Mouse (Mus musculus): Measurements from ENCODE around the gene Asprv1. TPM values are rescaled to one million over a fixed set of nuclear protein-coding genes. Genes with fewer than 3 reads are reported as not detected.

The Asprv1 gene
- total RNA-seq (2021) = under 1 TPM in 1 of 2 experiments, not detected in 1; 0.27 TPM
- long read RNA-seq, experiment 1, partial matches to known transcripts = 0 of 1 reads
- long read RNA-seq, experiment 1, other reads (novel, unspliced or antisense) = 0 of 1 reads
- long read RNA-seq, experiment 2 = 0 reads

DNA sequence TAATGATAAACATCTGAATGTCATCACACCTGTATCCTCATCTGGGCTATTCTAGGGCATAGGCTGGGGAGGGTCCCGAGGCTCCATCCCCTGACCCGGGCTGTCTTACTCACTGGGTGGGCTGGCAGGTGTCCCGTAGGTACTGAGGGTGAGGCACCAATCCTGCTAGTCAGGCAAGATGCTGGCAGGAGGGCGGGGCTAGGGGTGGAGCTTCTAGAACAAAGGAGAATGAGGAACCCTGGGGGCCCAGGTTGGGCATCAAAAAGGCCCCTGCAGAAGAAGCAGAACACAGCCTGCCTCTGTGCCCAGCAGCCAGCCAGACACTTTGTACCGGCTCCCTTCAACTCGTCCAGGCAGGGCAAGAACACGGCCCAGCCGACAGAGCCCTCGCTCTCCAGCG, at the start of gene Asprv1:
Gene Asprv1 (plus strand): TSS at position 219 of the 400 bp plus-strand sequence.
- DNase-seq = no peak

DNA sequence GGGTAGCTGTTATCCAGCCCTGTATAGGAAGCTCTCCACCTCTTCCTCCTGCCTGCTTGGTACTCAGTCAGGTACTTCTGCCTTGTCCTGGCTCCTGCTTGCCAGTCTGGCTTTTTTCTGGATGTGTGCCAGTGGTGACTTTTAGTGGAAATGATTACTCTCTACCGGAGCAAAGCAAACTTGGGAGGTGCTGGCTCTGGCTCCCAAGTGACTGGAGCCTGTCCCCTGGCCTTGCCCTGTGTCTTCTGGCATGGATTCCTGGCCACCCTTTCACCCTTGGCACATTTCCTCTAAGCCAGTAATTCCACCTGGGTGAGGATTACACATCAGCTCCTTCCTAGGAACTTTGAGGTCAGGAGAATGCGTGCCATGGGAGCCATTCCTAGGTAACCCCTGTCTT, 49.6 kb upstream of the Asprv1 start:
- DNase-seq = no peak

- DNase-seq = no peak
These were observed 48.7 kb upstream of the Asprv1 start for GRCm38 (mm10) chr6:86579066-86579784.

- no peak for DNase-seq
These were observed 48.0 kb upstream of the Asprv1 start for GRCm38 (mm10) chr6:86579926-86580325.

- no peak for DNase-seq
These were observed 44.8 kb upstream of the Asprv1 start for GRCm38 (mm10) chr6:86583141-86583540.

DNA sequence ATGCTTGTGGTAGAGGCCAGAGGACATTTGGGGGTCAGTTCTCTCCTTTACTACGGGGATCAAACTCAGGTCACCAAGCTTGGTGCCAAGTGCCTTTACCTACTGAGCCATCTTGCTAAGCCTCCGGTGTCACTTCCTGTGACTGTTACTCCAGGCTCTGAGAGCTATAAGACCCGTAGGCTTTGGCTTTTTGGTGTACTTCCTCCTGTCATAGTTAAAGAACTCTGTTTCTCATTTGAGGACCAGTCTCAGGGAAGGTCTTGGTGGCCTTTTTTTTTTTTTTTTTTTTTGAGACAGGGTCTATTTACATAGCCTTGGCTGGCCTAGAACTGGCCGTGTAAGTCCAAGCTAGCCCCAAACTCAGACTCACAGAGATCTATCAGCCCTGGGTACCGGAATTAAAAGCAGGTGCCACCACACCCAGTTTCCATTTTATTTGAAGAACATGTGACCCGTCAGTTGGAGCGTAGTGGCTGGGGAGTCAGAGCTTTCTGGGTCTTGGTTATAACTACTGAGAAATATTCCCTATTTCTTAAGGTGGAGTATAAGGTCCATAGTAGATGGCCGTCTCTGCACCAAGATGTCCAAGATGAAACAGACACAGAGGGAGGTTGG, 44.3 kb upstream of the Asprv1 start:
- DNase-seq = no peak

DNA sequence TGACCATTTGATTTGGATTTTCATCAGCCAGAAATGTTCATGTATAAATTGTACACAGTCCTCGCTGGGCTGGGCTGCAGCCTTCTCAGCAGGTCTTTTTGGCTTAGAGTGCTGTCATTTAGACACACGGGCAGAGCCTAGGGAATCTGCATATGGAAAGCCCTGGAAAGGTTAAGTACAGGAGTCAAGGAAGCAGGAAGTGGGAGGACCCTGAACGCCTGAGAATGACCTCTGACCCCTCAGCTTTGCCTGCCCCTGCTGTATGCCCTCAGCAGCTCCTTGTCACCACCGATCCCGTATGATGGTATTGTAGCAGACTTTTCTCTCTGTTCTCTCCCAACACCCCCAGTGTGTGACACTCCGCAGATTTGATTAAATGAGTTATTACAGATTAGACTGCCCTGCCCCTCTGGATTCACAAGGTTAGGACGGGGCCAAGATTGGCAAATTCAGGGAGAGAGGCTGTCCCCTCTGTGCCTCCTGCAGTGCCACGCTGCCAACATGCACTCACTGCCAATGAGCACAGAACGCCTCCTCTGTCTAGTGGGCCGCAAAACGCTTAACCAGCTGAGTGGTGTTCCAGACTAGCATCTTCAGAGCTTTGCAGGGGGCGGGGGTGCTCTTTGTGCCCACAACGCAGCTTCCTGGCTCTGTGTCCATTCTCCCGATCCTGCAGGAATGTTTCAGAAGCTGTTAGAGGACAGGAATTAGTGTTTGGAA, 43.5 kb upstream of the Asprv1 start:
- peak; percentile 53 for DNase-seq

DNA sequence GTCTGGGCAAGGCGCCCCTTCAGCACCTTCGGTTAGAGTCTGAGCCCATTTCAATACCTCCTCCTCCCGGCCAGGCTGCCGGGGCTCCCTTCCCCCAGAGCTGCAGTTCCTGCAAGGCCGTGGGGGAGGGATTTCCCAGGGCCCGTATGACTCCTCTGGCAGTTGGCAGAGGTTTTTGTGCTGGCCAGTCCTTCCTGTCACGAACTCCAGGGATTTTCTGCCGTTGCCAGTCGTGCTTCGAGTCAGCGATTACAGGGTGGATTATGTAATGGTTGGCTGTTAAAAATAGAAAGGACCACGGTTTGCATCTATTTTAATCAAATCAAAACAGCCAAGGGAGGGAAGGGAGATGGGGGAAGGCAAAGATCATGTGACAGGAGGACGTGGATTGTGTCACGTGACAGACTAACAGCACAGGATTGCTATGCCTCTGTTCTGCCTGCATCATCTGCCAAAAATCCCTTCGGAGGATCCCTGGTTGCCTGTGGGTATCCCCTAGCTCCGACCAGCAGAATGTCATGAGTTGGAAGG, 42.8 kb upstream of the Asprv1 start:
- DNase-seq = peak; percentile 80

GRCm38 (mm10) chr6:86586070-86586469, 41.9 kb upstream of the Asprv1 start:
- no peak for DNase-seq

GRCm38 (mm10) chr6:86588429-86588828, 39.5 kb upstream of the Asprv1 start:
- DNase-seq = no peak

GRCm38 (mm10) chr6:86593146-86593897, 34.6 kb upstream of the Asprv1 start:
- DNase-seq = no peak

GRCm38 (mm10) chr6:86594636-86595035, 33.3 kb upstream of the Asprv1 start:
- DNase-seq = no peak

- no peak for DNase-seq
These were observed 32.0 kb upstream of the Asprv1 start for GRCm38 (mm10) chr6:86595865-86596440.

- DNase-seq = no peak
These were observed 29.2 kb upstream of the Asprv1 start for GRCm38 (mm10) chr6:86598742-86599193.

- peak; percentile 93 for DNase-seq
These were observed 28.8 kb upstream of the Asprv1 start for GRCm38 (mm10) chr6:86599197-86599596.

GRCm38 (mm10) chr6:86599951-86600414, 28.0 kb upstream of the Asprv1 start:
- peak; percentile 51 for DNase-seq

GRCm38 (mm10) chr6:86605260-86605659, 22.7 kb upstream of the Asprv1 start:
- DNase-seq = no peak

GRCm38 (mm10) chr6:86606289-86606688, 21.7 kb upstream of the Asprv1 start:
- no peak for DNase-seq

DNA sequence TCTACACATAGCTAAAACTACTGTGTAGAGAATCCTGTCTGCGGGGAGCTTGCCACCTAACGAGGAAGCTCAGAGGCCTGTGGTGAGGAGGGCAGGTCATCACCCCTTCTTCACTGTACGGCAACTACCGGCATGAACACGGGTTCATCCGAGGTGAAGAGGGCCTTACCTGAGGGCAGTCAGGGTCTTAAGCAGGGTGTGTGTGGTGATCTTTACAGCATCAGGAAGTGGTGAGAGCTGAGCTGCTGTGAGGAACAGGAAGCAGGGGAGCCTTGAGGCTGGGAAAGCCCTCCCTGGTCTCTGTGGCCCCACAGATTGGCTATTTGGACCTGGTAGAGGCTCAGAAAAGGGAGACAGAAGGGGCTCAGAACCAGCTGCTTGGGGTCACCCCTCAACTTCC, 20.5 kb upstream of the Asprv1 start:
- DNase-seq = no peak

- no peak for DNase-seq
These were observed 18.7 kb upstream of the Asprv1 start for GRCm38 (mm10) chr6:86609235-86609634.

DNA sequence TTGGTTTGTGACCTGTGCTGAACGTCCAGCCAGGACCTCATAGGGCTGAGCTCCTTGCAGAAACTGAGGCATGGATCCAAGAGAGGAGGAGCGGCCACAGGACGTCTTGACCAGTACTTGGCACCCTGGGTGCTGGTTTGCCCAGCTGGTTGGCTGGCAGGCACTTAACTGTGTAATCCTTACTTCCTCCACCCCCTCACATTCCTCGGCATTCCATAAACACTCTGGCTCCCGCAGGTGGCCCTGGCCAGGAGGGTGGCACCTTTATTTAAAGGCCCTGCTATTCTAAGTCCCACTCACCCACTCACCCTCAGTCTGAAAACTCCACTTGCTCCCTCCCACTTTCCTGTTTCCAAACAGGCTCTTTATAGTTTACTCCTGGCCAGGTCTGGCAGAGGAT, 17.2 kb upstream of the Asprv1 start:
- DNase-seq = no peak

Measured in gastrocnemius, postnatal 10 days (tissue).